Mouse (Mus musculus): ENCODE results near the gene Crispld2. TPM values are rescaled to one million over a fixed set of nuclear protein-coding genes. Genes with fewer than 3 reads are reported as not detected.
A peak's percentile ranks its signal among the peaks of the same experiment; 100 is the strongest.

Gene Crispld2
- polyA plus RNA-seq, 1 experiment from 2014 or later: 10.1 TPM

GRCm38 (mm10) chr8:120091032-120091431 is 98.8 kb downstream of the Crispld2 start:
- no peaks in the 10 kb centered on the region for H3K27me3 ChIP-seq (ENCODE audit: insufficient read depth, low read length)
- no peak overlapping the region for H3K4me2 ChIP-seq (replicated peaks; ENCODE audit: low read depth, low read length)
- ATAC-seq (ENCODE audit: low FRiP score, low TSS enrichment): no peak
- no peaks in the 10 kb centered on the region for H3K9me3 ChIP-seq (ENCODE audit: low read length)
- H3K36me3 ChIP-seq (ENCODE audit: insufficient read depth, low read length): peaks cover 60% of the 10 kb centered on the region
- 95% methylated on average over 3 of the region's 3 CpGs for WGBS
- no peak overlapping the region for H3K9ac ChIP-seq (replicated peaks; ENCODE audit: low read length)
- no peak overlapping the region for H3K4me3 ChIP-seq (ENCODE audit: low read length)
- no peak overlapping the region for H3K27ac ChIP-seq (ENCODE audit: low read length)
- H3K4me1 ChIP-seq (ENCODE audit: insufficient read depth, low read length): no peaks in the 10 kb centered on the region

DNA sequence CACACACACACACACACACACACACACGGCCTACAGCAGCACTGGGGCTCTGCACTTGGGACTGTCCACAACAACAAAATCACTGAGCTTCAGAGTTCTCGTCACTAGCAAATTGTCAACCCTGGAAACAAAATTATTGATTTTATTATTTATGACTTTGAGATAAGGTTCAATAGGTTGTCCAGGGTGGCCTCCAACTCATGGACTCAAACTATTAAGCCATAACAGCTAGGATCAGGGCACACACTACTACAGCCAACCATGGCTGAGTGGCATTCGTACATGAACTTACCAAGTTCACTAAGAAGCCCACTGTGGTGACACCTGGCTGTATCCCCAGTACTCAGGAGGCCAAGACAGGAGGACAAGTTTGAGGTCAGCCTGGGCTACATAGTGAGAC is 100.9 kb downstream of the Crispld2 start:
- H3K27me3 ChIP-seq (ENCODE audit: insufficient read depth, low read length): no peaks in the 10 kb centered on the region
- H3K4me2 ChIP-seq (replicated peaks; ENCODE audit: low read depth, low read length): no peak overlapping the region
- peaks cover 40% of the 10 kb centered on the region for H3K36me3 ChIP-seq (ENCODE audit: insufficient read depth, low read length)
- no peak overlapping the region for H3K9ac ChIP-seq (replicated peaks; ENCODE audit: low read length)
- no peaks in the 10 kb centered on the region for H3K4me1 ChIP-seq (ENCODE audit: insufficient read depth, low read length)
- WGBS: 89% methylated on average over 3 of the region's 3 CpGs
- H3K27ac ChIP-seq (ENCODE audit: low read length): no peak overlapping the region
- no peak overlapping the region for H3K4me3 ChIP-seq (ENCODE audit: low read length)
- no peak for ATAC-seq (ENCODE audit: low FRiP score, low TSS enrichment)
- no peaks in the 10 kb centered on the region for H3K9me3 ChIP-seq (ENCODE audit: low read length)

DNA sequence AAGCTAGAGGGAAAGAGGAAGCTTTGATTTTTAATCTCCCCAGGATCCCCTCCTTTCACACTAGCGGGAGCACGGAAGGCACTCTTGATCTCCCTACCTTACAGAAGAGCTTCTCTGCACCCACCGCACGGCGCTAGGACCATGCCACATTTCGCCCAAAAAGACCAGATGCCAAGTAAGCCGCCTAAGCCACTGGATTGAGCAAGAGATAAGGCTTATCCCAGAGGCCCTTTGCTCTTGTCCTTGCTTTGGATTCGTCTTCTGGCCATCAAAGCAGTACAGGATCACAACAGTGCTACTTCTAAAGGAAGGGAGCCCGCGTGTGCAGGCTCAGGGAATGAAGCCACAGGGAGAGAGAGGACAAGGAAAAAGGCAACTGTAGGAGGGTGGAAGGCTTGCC is 102.6 kb downstream of the Crispld2 start:
- H3K4me3 ChIP-seq (ENCODE audit: low read length): no peak overlapping the region
- WGBS: 87% methylated on average over 10 of the region's 10 CpGs
- peaks cover under 1% of the 10 kb centered on the region for H3K4me1 ChIP-seq (ENCODE audit: insufficient read depth, low read length)
- H3K4me2 ChIP-seq (replicated peaks; ENCODE audit: low read depth, low read length): no peak overlapping the region
- H3K27me3 ChIP-seq (ENCODE audit: insufficient read depth, low read length): no peaks in the 10 kb centered on the region
- H3K36me3 ChIP-seq (ENCODE audit: insufficient read depth, low read length): peaks cover 32% of the 10 kb centered on the region
- no peaks in the 10 kb centered on the region for H3K9me3 ChIP-seq (ENCODE audit: low read length)
- H3K27ac ChIP-seq (ENCODE audit: low read length): no peak overlapping the region
- H3K9ac ChIP-seq (replicated peaks; ENCODE audit: low read length): no peak overlapping the region
- ATAC-seq (ENCODE audit: low FRiP score, low TSS enrichment): no peak

GRCm38 (mm10) chr8:120096486-120096885 is 104.2 kb downstream of the Crispld2 start:
- no peak for ATAC-seq (ENCODE audit: low FRiP score, low TSS enrichment)

DNA sequence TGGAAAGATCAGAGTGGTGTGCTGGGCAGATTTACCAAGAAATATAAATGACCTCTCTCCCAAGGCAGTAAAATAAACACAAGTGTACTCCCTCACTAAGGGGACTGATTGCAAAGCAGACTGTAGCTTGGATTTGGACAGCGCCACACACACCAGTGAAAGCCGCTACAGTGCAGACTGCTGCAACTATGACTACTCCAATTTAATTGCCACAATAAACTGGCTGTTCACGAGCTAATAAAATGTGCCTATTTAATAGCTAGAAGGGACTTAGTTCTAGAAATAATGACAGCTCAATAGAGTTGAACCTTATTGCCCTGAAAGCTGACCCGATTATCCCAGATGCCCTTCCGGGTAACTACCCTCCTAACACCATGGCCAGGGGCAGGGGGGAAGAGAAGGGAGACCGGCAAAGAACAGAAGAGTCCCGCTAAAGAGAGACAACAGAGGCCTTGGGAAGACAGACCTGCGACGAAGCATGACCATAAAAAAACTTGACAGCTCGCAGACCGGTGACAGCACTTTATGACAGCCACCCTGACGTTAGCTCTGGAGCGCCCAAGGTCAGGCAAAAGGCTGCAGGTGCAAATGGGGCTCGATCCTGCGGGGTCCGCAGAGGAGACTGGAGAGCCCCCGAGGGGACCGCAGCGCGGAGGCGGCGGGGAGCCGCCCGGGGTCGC is 108.3 kb downstream of the Crispld2 start:
- H3K4me3 ChIP-seq (ENCODE audit: low read length): peak overlapping the region; percentile 95
- peak overlapping the region; percentile 73 for H3K9ac ChIP-seq (replicated peaks; ENCODE audit: low read length)
- peak overlapping the region; percentile 97 for H3K4me2 ChIP-seq (replicated peaks; ENCODE audit: low read depth, low read length)
- 2% methylated on average over 25 of the region's 25 CpGs for WGBS
- peak overlapping the region; percentile 95 for H3K27ac ChIP-seq (ENCODE audit: low read length)
- ATAC-seq (ENCODE audit: low FRiP score, low TSS enrichment): peak; percentile 10; the same call in 1 of the 2 replicates
- no peaks in the 10 kb centered on the region for H3K36me3 ChIP-seq (ENCODE audit: insufficient read depth, low read length)
- no peaks in the 10 kb centered on the region for H3K27me3 ChIP-seq (ENCODE audit: insufficient read depth, low read length)
- H3K4me1 ChIP-seq (ENCODE audit: insufficient read depth, low read length): peaks cover 26% of the 10 kb centered on the region
- no peaks in the 10 kb centered on the region for H3K9me3 ChIP-seq (ENCODE audit: low read length)

More at GRCm38 (mm10) chr8:120096486-120096885, 104.2 kb downstream of the Crispld2 start:
- Histone ChIP-seq H3K27me3 (ENCODE audit: insufficient read depth, low read length) (no peaks in the 10 kb centered on the region), H3K4me1 (ENCODE audit: insufficient read depth, low read length) (peaks cover 8% of the 10 kb centered on the region), H3K9me3 (ENCODE audit: low read length) (no peaks in the 10 kb centered on the region), H3K4me3 (ENCODE audit: low read length) (no peak overlapping the region), H3K27ac (ENCODE audit: low read length) (no peak overlapping the region), H3K4me2 (replicated peaks; ENCODE audit: low read depth, low read length) (no peak overlapping the region), H3K9ac (replicated peaks; ENCODE audit: low read length) (no peak overlapping the region), H3K36me3 (ENCODE audit: insufficient read depth, low read length) (peaks cover 23% of the 10 kb centered on the region)
- 63% methylated on average over 2 of the region's 2 CpGs for WGBS

DNA sequence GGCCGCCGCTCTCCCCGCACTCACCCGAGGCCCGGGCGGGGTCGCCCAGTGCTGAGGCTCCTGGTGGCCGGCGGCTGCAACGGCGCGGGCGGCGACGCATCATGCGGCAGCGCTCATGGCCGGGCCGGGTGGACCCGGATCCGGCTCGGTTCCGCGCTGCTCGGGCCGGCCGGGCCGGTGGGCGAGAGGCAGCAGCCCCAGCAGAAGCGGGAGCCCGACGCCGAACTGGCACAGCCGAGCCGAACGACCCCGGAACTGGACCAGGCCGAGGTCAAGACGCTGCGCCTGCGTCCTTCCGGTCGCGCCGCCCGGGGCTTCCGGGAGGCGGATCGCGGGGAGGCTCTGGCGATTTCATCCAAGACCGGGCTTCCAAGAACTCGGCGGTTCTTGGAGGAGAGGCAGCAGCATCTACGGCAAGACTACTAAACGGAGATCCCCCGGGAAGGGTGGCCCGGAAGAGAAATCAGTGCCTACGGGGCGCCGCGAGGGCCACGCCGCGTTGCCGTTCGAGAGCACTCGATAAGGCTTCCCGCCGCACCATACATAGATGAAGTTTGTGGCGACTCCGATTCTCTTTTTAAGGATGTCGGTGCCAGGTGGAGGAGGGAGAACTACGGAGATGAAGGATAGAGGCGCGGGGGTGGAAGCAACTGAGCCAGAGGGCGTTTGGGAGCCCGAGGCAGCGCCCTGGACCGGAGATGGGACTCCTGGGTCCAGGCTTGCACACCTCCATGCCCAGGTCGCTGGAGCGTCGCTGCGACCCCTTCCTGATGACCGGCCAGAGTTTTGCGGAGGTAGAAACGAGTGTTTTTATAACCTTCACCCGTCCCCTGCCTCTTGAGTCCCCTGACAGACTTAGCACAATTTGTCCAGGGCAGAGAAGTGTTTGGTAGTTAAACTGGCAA is 109.1 kb downstream of the Crispld2 start, which contains the start of gene Zdhhc7:
TSS of gene Zdhhc7 (minus strand) at position 415 of the 905 bp plus-strand sequence.
- no peaks in the 10 kb centered on the region for H3K27me3 ChIP-seq (ENCODE audit: insufficient read depth, low read length)
- ATAC-seq (ENCODE audit: low FRiP score, low TSS enrichment): peak; percentile 75
- peak within 1 kb of the TSS; percentile 97 for H3K4me2 ChIP-seq (replicated peaks; ENCODE audit: low read depth, low read length)
- WGBS: under 1% methylated on average over 88 of the region's 88 CpGs
- peak within 1 kb of the TSS; percentile 95 for H3K4me3 ChIP-seq (ENCODE audit: low read length)
- H3K27ac ChIP-seq (ENCODE audit: low read length): peak within 1 kb of the TSS; percentile 95
- H3K9me3 ChIP-seq (ENCODE audit: low read length): no peaks in the 10 kb centered on the region
- no peaks in the 10 kb centered on the region for H3K36me3 ChIP-seq (ENCODE audit: insufficient read depth, low read length)
- H3K4me1 ChIP-seq (ENCODE audit: insufficient read depth, low read length): peaks cover 26% of the 10 kb centered on the region
- peak within 1 kb of the TSS; percentile 73 for H3K9ac ChIP-seq (replicated peaks; ENCODE audit: low read length)

Other genes starting within 250 kb of the Crispld2 start
- gene Tldc1, start 214.0 kb upstream of the Crispld2 start, polyA plus RNA-seq (2015; fragmentation: Nextera tagmentation; extraction: Ambion mirVana): 16.5 and 19.7 TPM in 2 replicates
- 130 and 138 TPM in 2 replicates for gene Cotl1, start 151.9 kb upstream of the Crispld2 start, polyA plus RNA-seq (2015; fragmentation: Nextera tagmentation; extraction: Ambion mirVana)
- 20.4 and 22.4 TPM in 2 replicates for gene Klhl36, start 130.2 kb upstream of the Crispld2 start, polyA plus RNA-seq (2015; fragmentation: Nextera tagmentation; extraction: Ambion mirVana)
- gene Usp10, start 82.1 kb upstream of the Crispld2 start, polyA plus RNA-seq (2015; fragmentation: Nextera tagmentation; extraction: Ambion mirVana): 194 and 197 TPM in 2 replicates
- 2.9 and 7.7 TPM in 2 replicates for gene Gm20388, start 81.6 kb upstream of the Crispld2 start, polyA plus RNA-seq (2015; fragmentation: Nextera tagmentation; extraction: Ambion mirVana)
- 36.2 and 37.4 TPM in 2 replicates for gene Zdhhc7, start 109.0 kb downstream of the Crispld2 start, polyA plus RNA-seq (2015; fragmentation: Nextera tagmentation; extraction: Ambion mirVana)
- 5.3 and 6.7 TPM in 2 replicates for gene 6430548M08Rik, start 121.7 kb downstream of the Crispld2 start, polyA plus RNA-seq (2015; fragmentation: Nextera tagmentation; extraction: Ambion mirVana)
- gene Fam92b, start 185.0 kb downstream of the Crispld2 start, polyA plus RNA-seq (2015; fragmentation: Nextera tagmentation; extraction: Ambion mirVana): 0.14 and 0.22 TPM in 2 replicates
- gene Gse1, start 236.0 kb downstream of the Crispld2 start, polyA plus RNA-seq (2015; fragmentation: Nextera tagmentation; extraction: Ambion mirVana): 6.7 and 7.9 TPM in 2 replicates

All from kidney, embryonic 16.5 days (tissue).